Mouse (Mus musculus): ENCODE measurements around the gene Cyb5d2.

DNA sequence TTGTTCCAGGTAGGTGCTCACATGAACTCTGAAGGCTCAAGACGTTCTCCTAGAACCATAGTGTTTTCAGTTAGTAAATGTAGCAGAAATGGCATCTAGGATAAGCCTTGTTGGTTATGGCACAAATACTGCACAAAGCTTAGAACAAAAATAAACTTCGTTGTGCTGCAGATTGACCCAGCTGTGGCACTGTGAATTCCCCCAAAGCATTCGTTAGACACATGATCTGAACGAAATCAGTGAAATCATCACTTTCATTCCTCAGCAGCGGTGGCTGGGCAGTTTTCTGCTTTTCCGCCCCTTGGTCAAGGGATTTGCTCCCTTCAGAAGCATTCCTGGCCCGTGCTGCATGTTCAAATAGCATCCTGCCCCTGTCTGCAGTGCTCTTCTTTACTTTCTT lies 22.1 kb upstream of the Cyb5d2 start:
- TF ChIP-seq POLR2A (IDR thresholded peaks at IDR 0.05; ENCODE audit: borderline replicate concordance, extremely low read depth, insufficient read depth, insufficient read length, poor library complexity, severe bottlenecking) (no peak), CTCF (IDR thresholded peaks at IDR 0.05; ENCODE audit: borderline replicate concordance, extremely low read depth, insufficient read depth, insufficient read length) (no peak)

Measured in brain, embryonic 14.5 days (tissue).